Mouse (Mus musculus) ES-E14 (cell line): ENCODE data around the gene Dclk1. TPM values are rescaled to one million over a fixed set of nuclear protein-coding genes. Genes with fewer than 3 reads are reported as not detected.

ENCODE experiments used
- DNase-seq: peaks from one replicate; pipeline ENCODE4 v3.0.0-alpha.2; 2013; ENCODE audit warnings: low read depth, low spot score
- H3K27ac ChIP-seq: 2 replicates; pipeline ENCODE4 v1.5.1; 2012; ENCODE audit warnings: low read depth, mild to moderate bottlenecking, low read length, moderate library complexity, mixed read lengths; ENCODE audit not compliant: poor library complexity, insufficient read depth, severe bottlenecking
- H3K36me3 ChIP-seq: 2 replicates; pipeline ENCODE4 v1.6.1; 2012; ENCODE audit warnings: mild to moderate bottlenecking, low read length, moderate library complexity, mixed read lengths; ENCODE audit not compliant: control insufficient read depth, poor library complexity, insufficient read depth, severe bottlenecking
- H3K4me1 ChIP-seq, 2 experiments: fragments of 150-350 bp in 1 of 2; sonication (generic) in 1 of 2; 2 replicates each; pipeline ENCODE4 v1.6.1; 2012; ENCODE audit warnings: low read length in 2 of 2, mild to moderate bottlenecking in 1 of 2, mixed read lengths in 1 of 2; ENCODE audit not compliant: control insufficient read depth in 2 of 2, insufficient read depth in 2 of 2, poor library complexity in 1 of 2
- H3K4me3 ChIP-seq, 2 experiments: fragments of 150-350 bp in 1 of 2; sonication (generic) in 1 of 2; 2 replicates each; pipeline ENCODE4 v1.5.1; 2012; ENCODE audit warnings: low read length in 2 of 2, low read depth in 1 of 2, mild to moderate bottlenecking in 1 of 2, mixed read lengths in 1 of 2; ENCODE audit not compliant: insufficient read depth in 1 of 2, poor library complexity in 1 of 2, severe bottlenecking in 1 of 2
- H3K9ac ChIP-seq: 2 replicates; pipeline ENCODE4 v1.6.1; 2012; ENCODE audit warnings: low read depth, mild to moderate bottlenecking, low read length, mixed read lengths; ENCODE audit not compliant: poor library complexity, insufficient read depth, severe bottlenecking
- H3K9me3 ChIP-seq: fragments of 150-350 bp; sonication (generic); 2 replicates; pipeline ENCODE4 v1.6.1; 2012; ENCODE audit warnings: low read depth, mild to moderate bottlenecking, low read length; ENCODE audit not compliant: control insufficient read depth, insufficient read depth
- CHD2 ChIP-seq: IDR thresholded peaks from 2 replicates; pipeline ENCODE4 v1.6.1; 2014; ENCODE audit warnings: mild to moderate bottlenecking, low read depth, low read length, inconsistent platforms
- HCFC1 ChIP-seq: IDR thresholded peaks from 2 replicates; pipeline ENCODE4 v1.6.1; 2012; ENCODE audit warnings: low read length, inconsistent platforms, borderline replicate concordance; ENCODE audit not compliant: insufficient read depth
- MAFK ChIP-seq: IDR thresholded peaks from 2 replicates; pipeline ENCODE4 v1.6.1; 2014; ENCODE audit warnings: mild to moderate bottlenecking, low read depth, low read length, inconsistent platforms; ENCODE audit not compliant: insufficient read depth
- ZC3H11A ChIP-seq: IDR thresholded peaks from 2 replicates; pipeline ENCODE4 v1.6.1; 2012; ENCODE audit warnings: low read depth, mild to moderate bottlenecking, inconsistent platforms, low read length, borderline replicate concordance
- ZNF384 ChIP-seq: IDR thresholded peaks from 2 replicates; pipeline ENCODE4 v1.6.1; 2012; ENCODE audit warnings: low read depth, low read length, inconsistent platforms
- in situ Hi-C, 2 experiments: fragments of 600-800 bp; cut with MboI; formaldehyde crosslinking; loops; one replicate each; pipeline ENCODE4 v1.15.1; 2025; ENCODE audit warnings: low sequenced_read_pairs in 2 of 2, inconsistent platforms in 1 of 2; ENCODE audit not compliant: unreplicated experiment in 2 of 2
- total RNA-seq: library from RNA; depleted of rRNA; stranded (reverse); fragments of 300-350 nt; gene quantifications from 2 replicates; pipeline ENCODE4 v1.2.3, GENCODE M21; 2012

The Dclk1 gene
- total RNA-seq, 1 experiment, result 1.7 TPM

DNA sequence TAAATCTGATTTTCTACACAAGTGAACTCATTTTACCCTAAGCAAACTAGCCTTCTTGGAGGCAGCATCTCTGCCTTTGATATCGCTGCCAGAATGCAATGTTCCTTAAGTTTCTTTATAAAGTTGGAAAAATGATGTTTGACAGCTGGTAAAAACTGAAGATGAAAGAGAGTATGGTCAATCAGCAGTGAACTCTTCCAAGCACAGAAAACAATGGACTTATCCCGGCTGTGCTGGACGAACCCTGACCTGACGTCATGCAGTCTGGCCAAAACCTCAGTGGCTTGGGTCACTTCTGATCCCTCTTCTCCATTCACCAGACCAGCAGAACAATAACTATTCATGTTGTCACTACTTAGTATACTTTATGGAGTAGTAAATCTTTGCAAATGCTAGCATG is 46.6 kb downstream of the Dclk1 start:
- Histone ChIP-seq H3K9ac (no peak overlapping the region), H3K4me3 (no peak overlapping the region), H3K9me3 (no peaks in the 10 kb centered on the region), H3K4me1 (no peaks in the 10 kb centered on the region), H3K27ac (no peak overlapping the region), H3K36me3 (no peaks in the 10 kb centered on the region)
- DNase-seq, result no peak
- in situ Hi-C loops, result no loop called here
- no peak for TF ChIP-seq HCFC1
- no peak for TF ChIP-seq MAFK
- TF ChIP-seq ZC3H11A, result no peak
- no peak for TF ChIP-seq ZNF384
- TF ChIP-seq CHD2, result no peak

DNA sequence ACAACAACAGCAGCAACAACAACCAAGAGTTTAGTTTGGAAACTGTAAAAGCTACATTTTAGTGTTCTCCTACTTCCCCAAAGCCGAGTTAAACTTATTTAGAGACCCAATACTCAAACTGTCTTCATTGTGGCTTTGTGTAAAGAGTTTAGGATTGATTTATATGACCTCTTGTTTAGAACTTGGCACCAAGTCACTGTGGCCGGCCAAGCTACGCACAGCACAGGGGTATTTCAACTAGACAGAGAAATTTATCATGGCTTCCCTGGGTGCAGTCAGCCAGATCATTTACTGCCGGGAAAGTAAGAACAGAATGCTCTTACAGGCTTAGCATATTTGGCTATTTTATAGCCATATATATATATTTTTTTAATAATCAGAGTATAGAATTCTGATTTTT is 49.8 kb downstream of the Dclk1 start:
- Histone ChIP-seq H3K4me3 (no peak overlapping the region), H3K27ac (no peak overlapping the region), H3K4me1 (no peaks in the 10 kb centered on the region), H3K9me3 (no peaks in the 10 kb centered on the region), H3K9ac (no peak overlapping the region), H3K36me3 (no peaks in the 10 kb centered on the region)
- in situ Hi-C loops, result no loop called here
- no peak for DNase-seq
- TF ChIP-seq HCFC1, result no peak
- no peak for TF ChIP-seq ZC3H11A
- no peak for TF ChIP-seq CHD2
- TF ChIP-seq ZNF384, result no peak
- TF ChIP-seq MAFK, result no peak

DNA sequence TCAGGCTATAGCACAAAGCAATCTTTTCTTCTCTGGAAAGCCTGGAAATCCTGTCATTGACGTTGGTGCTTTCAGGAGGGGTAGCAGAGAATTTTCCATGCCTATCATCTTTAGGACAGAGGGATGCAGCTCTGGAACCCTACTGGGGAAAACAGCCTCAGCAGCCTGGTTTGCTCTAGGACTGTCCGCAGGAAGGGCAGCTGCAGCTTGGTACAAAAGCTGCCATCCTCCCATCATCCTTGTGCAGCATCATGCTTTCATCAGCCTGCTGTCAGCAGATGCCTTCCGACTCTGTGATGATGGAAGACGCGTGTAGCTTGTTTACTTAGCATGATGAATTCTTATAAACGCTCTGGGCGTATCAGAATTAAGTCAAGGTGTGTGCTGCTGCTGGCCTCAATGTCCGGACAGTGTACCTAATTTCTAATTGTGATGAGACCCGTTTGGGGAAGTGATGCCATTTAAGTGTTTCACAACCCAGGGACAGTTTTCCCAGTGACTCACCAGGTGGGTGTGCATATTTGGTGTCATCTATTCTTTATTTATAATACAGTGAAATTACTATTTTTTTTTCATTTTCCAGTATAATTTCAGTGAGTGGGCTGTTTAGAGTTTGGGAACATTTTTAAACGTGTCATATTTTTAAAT is 50.7 kb downstream of the Dclk1 start:
- in situ Hi-C loops, result no loop called here
- Histone ChIP-seq H3K9me3 (no peaks in the 10 kb centered on the region), H3K27ac (no peak overlapping the region), H3K4me3 (no peak overlapping the region), H3K36me3 (no peaks in the 10 kb centered on the region), H3K9ac (no peak overlapping the region), H3K4me1 (no peaks in the 10 kb centered on the region)
- DNase-seq, result no peak
- TF ChIP-seq ZC3H11A (no peak), MAFK (no peak), CHD2 (no peak), HCFC1 (no peak), ZNF384 (no peak)

DNA sequence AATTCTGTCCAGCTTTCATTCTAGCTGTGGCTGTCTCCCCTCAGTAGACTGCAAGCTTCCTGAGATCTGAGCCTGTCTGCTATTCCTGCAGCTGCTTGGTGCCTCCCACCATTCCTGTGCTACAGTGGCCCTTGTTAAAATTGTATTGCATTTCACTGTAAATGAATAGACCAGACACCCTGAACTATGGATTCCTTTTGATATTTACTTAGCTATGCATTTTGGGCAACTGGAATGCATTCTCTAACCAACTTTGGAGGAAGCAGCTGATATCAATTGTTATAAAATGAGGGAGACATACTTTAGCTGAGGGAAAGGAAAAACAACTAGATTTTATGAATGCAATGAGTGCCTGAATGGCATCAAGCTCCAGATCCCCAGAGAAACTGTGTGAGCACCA is 63.5 kb downstream of the Dclk1 start:
- H3K4me1 ChIP-seq, result no peaks in the 10 kb centered on the region
- no peaks in the 10 kb centered on the region for H3K9me3 ChIP-seq
- H3K9ac ChIP-seq, result no peak overlapping the region
- no peak overlapping the region for H3K27ac ChIP-seq
- H3K4me3 ChIP-seq, result no peak overlapping the region
- in situ Hi-C loops, result no loop called here
- H3K36me3 ChIP-seq, result no peaks in the 10 kb centered on the region
- DNase-seq, result no peak
- TF ChIP-seq ZNF384, result no peak
- no peak for TF ChIP-seq MAFK
- no peak for TF ChIP-seq HCFC1
- TF ChIP-seq ZC3H11A, result no peak
